Mouse (Mus musculus) C2C12 (cell line): ENCODE data around the gene Gm7233.
"Not testable (repeated sequence)": the region's sequence is repeated elsewhere in the genome, so short reads cannot be mapped to it uniquely, and the experiment has no call there.

Experiments used
- CEBPB ChIP-seq: IDR thresholded peaks from one replicate; pipeline ENCODE4 v1.6.1; 2011; ENCODE audit warnings: low read depth, mild to moderate bottlenecking, control low read depth, moderate library complexity
- CTCF ChIP-seq: IDR thresholded peaks from one replicate; pipeline ENCODE4 v1.5.1; 2011; ENCODE audit not compliant: control insufficient read depth, insufficient read depth, insufficient read length
- MYOD1 ChIP-seq: IDR thresholded peaks from one replicate; pipeline ENCODE4 v1.6.1; 2011; ENCODE audit warnings: low read depth; ENCODE audit not compliant: control insufficient read depth, insufficient read length
- MYOG ChIP-seq: IDR thresholded peaks from one replicate; pipeline ENCODE4 v1.6.1; 2011; ENCODE audit not compliant: control insufficient read depth, insufficient read length; ENCODE audit errors: extremely low read depth
- USF1 ChIP-seq: IDR thresholded peaks from one replicate; pipeline ENCODE4 v1.6.1; 2011; ENCODE audit warnings: low read depth, mild to moderate bottlenecking, control low read depth, moderate library complexity

- TF ChIP-seq CTCF, MYOG, MYOD1, CEBPB, USF1: not testable (repeated sequence)
These were observed 12.5 kb upstream of the Gm7233 start for GRCm38 (mm10) chr14:43167189-43167588.
